Mouse (Mus musculus): ENCODE measurements around the gene Camta1.

- TF ChIP-seq CTCF (IDR thresholded peaks at IDR 0.05; ENCODE audit: low read depth) (no peak), EP300 (optimal IDR thresholded peaks at IDR 0.05) (no peak)
These were observed 283.7 kb downstream of the Camta1 start for GRCm38 (mm10) chr4:151577961-151578360.

All from stomach, postnatal 0 days (tissue).